In genomic region chr11:116914267-116914885, GRCm38 (mm10) we compare ENCODE assay signal across 13 mouse cellular contexts. TPM values are rescaled to one million over a fixed set of nuclear protein-coding genes. Genes with fewer than 3 reads are reported as not detected.
"Had no signal": no experiment of that assay in that cellular context is flagged by ENCODE, and none has a peak within 500 bp of the region (broad histone marks: within the 10 kb centered on the region; RNA-seq: fewer than 3 reads in every experiment).

No protein-coding gene starts in this region.

- H3K9me3 ChIP-seq: intestine, embryonic 15.5 days; limb, embryonic 12.5 days; liver, embryonic 13.5 days; lung, embryonic 15.5 days; megakaryocyte, embryonic 14.5 days had no signal

- H3K27ac ChIP-seq: intestine, embryonic 15.5 days; limb, embryonic 12.5 days; liver, embryonic 13.5 days; lung, embryonic 15.5 days; macrophage had no signal

- ATAC-seq: intestine, embryonic 15.5 days; liver, postnatal 0 days had no signal

- H3K9ac ChIP-seq: intestine, embryonic 15.5 days; limb, embryonic 12.5 days; liver, embryonic 13.5 days; liver, postnatal 0 days; lung, embryonic 15.5 days had no signal

- DNase-seq: kidney, adult 18-20 months; kidney, postnatal 10 days; liver; liver, embryonic 13.5 days; liver, postnatal 0 days; lung, postnatal 14 days; right cerebral cortex, adult 18-20 months; thymus, postnatal 4 days had no signal

- H3K4me2 ChIP-seq: intestine, embryonic 15.5 days; limb, embryonic 12.5 days; liver, embryonic 13.5 days; lung, embryonic 15.5 days had no signal

- H3K4me3 ChIP-seq: intestine, embryonic 15.5 days; limb, embryonic 12.5 days; liver, embryonic 13.5 days; lung, embryonic 15.5 days; megakaryocyte, embryonic 14.5 days had no signal

- H3K36me3 ChIP-seq: intestine, embryonic 15.5 days; limb, embryonic 12.5 days; liver, embryonic 13.5 days; lung, embryonic 15.5 days had no signal

RNA-seq across cellular contexts. Expression of gene Mgat5b, which starts 4.3 kb away (rescaled TPM):
- polyA plus RNA-seq: liver, embryonic 13.5 days; liver, postnatal 0 days; macrophage had no signal
